Mouse (Mus musculus): ENCODE results near the gene Mbd4. TPM values are rescaled to one million over a fixed set of nuclear protein-coding genes. Genes with fewer than 3 reads are reported as not detected.
A peak's percentile ranks its signal among the peaks of the same experiment; 100 is the strongest.

The Mbd4 gene
- polyA plus RNA-seq, 1 experiment from 2014 or later, result 4.1 TPM

DNA sequence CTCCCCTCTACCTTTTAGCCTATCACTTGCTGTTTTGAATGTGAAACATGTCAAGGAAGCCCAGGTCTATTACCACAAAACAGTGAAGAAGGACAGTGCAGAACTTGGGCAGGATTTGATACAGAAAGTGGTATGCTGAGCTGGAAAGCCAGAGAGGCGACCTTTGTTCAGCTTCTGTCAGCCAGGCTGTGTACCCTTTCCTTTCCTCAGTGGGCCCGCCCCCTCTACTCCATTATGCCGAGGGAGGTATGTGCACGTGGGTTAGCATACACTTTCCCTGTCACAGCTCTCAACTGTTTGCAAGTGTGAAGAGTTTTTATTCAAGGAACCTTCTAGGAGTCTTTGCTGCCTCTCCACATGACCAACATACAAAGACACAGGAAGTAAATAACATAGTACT lies 6.1 kb upstream of the Mbd4 start:
- no peaks in the 10 kb centered on the region for H3K36me3 ChIP-seq (ENCODE audit: control insufficient read depth, insufficient read depth, low read length)
- WGBS, result 47% methylated on average over 4 of the region's 4 CpGs
- TF ChIP-seq EP300 (optimal IDR thresholded peaks at IDR 0.05) (no peak), CTCF (IDR thresholded peaks at IDR 0.05; ENCODE audit: low read depth) (no peak)
- H3K27ac ChIP-seq (replicated peaks), result peak overlapping the region; percentile 18; the same call in 1 of the 2 replicates
- DNase-seq (ENCODE audit: low spot score), result peak; percentile 38
- no peak overlapping the region for H3K4me2 ChIP-seq (replicated peaks; ENCODE audit: low read depth)
- no peak overlapping the region for H3K4me3 ChIP-seq (ENCODE audit: low read depth, low read length)
- no peaks in the 10 kb centered on the region for H3K27me3 ChIP-seq (ENCODE audit: control insufficient read depth, insufficient read depth, low read length)
- ATAC-seq (ENCODE audit: low FRiP score, low TSS enrichment), result no peak; the same call in 1 of the 2 replicates
- no peaks in the 10 kb centered on the region for H3K9me3 ChIP-seq (ENCODE audit: control insufficient read depth, low read length)
- peaks cover 10% of the 10 kb centered on the region for H3K4me1 ChIP-seq (replicated peaks; ENCODE audit: control insufficient read depth, insufficient read depth)
- no peak overlapping the region for H3K9ac ChIP-seq (ENCODE audit: low read length)

DNA sequence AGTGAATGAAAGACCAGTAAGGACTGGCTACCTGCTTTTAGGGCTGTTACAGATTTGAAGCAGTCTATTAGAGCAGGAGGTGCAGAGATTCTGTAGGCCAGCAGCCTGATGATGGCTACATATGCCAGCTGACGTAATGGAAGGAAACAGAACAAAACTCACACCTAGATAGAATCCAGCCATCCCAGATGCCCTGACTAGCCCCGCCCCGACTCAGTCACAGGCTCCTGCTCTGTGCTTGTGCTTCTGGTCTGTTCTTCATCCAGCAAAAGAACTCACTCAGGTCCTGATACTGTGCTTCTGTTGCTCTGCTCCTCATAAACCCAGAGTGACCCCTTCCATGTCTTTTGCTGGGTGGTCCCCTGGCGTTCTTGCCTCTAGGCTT lies 3.2 kb upstream of the Mbd4 start:
- TF ChIP-seq EP300 (optimal IDR thresholded peaks at IDR 0.05) (no peak), CTCF (IDR thresholded peaks at IDR 0.05; ENCODE audit: low read depth) (0 out of 2 replicates have a peak, but pooled peaks have one; percentile 7)
- H3K9me3 ChIP-seq (ENCODE audit: control insufficient read depth, low read length), result no peaks in the 10 kb centered on the region
- H3K27ac ChIP-seq (replicated peaks), result peak overlapping the region; percentile 58
- no peaks in the 10 kb centered on the region; the same call in 1 of the 2 replicates for H3K4me1 ChIP-seq (replicated peaks; ENCODE audit: control insufficient read depth, insufficient read depth)
- no peaks in the 10 kb centered on the region for H3K27me3 ChIP-seq (ENCODE audit: control insufficient read depth, insufficient read depth, low read length)
- no peak for ATAC-seq (ENCODE audit: low FRiP score, low TSS enrichment)
- H3K9ac ChIP-seq (ENCODE audit: low read length), result no peak overlapping the region
- no peak overlapping the region for H3K4me3 ChIP-seq (ENCODE audit: low read depth, low read length)
- no peak overlapping the region for H3K4me2 ChIP-seq (replicated peaks; ENCODE audit: low read depth)
- H3K36me3 ChIP-seq (ENCODE audit: control insufficient read depth, insufficient read depth, low read length), result no peaks in the 10 kb centered on the region
- 45% methylated on average over 4 of the region's 4 CpGs for WGBS
- DNase-seq (ENCODE audit: low spot score), result peak; percentile 27

DNA sequence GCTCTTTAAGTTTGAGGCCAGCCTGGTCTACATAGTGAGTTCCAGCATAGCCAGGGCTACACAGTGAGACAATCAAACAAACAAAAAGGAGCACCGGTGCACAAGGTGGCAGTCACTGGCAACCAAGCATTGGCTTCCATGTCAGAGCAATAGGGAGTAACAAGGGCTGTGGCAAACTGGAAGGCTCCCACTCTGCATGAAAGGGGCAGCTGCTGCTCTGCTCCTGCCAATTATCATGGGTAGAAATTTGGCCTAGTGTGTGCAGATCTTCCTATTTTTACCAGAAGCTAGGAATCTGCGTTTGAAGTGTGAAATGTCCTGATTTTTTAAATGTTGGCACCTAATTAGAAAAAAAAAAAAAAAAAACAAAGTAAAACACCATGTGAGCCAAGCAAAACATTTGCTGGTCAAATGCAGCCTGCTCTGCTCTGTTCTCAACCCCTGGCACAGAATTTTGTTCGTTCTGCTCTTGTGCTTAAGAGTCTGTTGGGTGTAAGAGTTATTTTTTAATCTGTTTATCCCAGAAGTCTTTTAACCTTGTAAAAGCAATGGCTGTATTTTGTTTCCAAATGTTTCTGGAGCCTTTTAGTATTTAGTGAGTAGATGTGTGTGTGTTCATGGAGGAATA lies 2.7 kb upstream of the Mbd4 start:
- Histone ChIP-seq H3K9me3 (ENCODE audit: control insufficient read depth, low read length) (no peaks in the 10 kb centered on the region), H3K36me3 (ENCODE audit: control insufficient read depth, insufficient read depth, low read length) (no peaks in the 10 kb centered on the region), H3K9ac (ENCODE audit: low read length) (no peak overlapping the region), H3K4me2 (replicated peaks; ENCODE audit: low read depth) (no peak overlapping the region), H3K4me1 (replicated peaks; ENCODE audit: control insufficient read depth, insufficient read depth) (no peaks in the 10 kb centered on the region; the same call in 1 of the 2 replicates), H3K27ac (replicated peaks) (peak overlapping the region; percentile 58), H3K27me3 (ENCODE audit: control insufficient read depth, insufficient read depth, low read length) (no peaks in the 10 kb centered on the region), H3K4me3 (ENCODE audit: low read depth, low read length) (no peak overlapping the region)
- 66% methylated on average over 3 of the region's 3 CpGs for WGBS
- TF ChIP-seq CTCF (IDR thresholded peaks at IDR 0.05; ENCODE audit: low read depth) (no peak), EP300 (optimal IDR thresholded peaks at IDR 0.05) (no peak)
- no peak for DNase-seq (ENCODE audit: low spot score)
- no peak for ATAC-seq (ENCODE audit: low FRiP score, low TSS enrichment)

DNA sequence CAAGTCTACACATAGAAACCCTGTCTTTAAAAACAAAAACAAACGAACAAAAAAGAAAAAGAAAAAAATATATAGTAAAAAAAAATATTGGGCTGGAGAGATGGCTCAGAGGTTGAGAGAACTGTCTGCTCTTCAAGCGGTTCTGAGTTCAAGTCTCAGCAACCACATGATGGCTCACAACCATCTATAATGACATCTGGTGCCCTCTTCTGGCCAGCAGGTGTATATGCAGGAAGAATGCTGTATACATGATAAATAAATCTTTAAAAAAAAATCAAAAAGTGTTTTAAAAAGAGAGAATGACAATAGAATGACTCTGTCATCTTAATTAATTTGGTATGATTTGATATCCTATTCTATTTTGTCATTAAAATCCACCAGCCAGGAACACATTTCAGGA lies 1.3 kb upstream of the Mbd4 start:
- H3K9ac ChIP-seq (ENCODE audit: low read length), result no peak overlapping the region
- no peaks in the 10 kb centered on the region for H3K9me3 ChIP-seq (ENCODE audit: control insufficient read depth, low read length)
- ATAC-seq (ENCODE audit: low FRiP score, low TSS enrichment), result no peak
- 66% methylated on average over 2 of the region's 2 CpGs for WGBS
- H3K4me3 ChIP-seq (ENCODE audit: low read depth, low read length), result no peak overlapping the region
- H3K4me2 ChIP-seq (replicated peaks; ENCODE audit: low read depth), result no peak overlapping the region
- H3K36me3 ChIP-seq (ENCODE audit: control insufficient read depth, insufficient read depth, low read length), result no peaks in the 10 kb centered on the region
- no peaks in the 10 kb centered on the region for H3K4me1 ChIP-seq (replicated peaks; ENCODE audit: control insufficient read depth, insufficient read depth)
- no peaks in the 10 kb centered on the region for H3K27me3 ChIP-seq (ENCODE audit: control insufficient read depth, insufficient read depth, low read length)
- TF ChIP-seq CTCF (IDR thresholded peaks at IDR 0.05; ENCODE audit: low read depth) (peak; percentile 71), EP300 (optimal IDR thresholded peaks at IDR 0.05) (no peak)
- no peak for DNase-seq (ENCODE audit: low spot score)
- no peak overlapping the region for H3K27ac ChIP-seq (replicated peaks)

DNA sequence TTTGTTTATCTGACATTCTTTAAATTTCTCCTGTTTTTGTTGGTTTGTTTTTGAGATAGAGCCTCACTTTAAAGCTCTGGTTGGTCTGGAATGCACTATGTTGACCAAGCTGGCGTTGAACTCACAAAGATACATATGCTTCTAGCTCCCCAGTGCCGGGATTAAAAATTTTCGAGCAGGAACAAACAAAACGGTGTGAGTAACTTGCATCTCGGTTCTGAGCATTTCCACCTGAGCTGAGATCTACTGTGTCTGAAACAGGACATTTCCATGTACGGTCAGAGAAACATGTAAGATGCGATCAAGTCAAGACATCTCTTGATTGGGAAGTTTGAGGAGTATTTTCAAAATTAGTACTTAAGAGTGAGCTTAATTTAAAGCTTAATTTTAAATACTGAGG lies 814 bp upstream of the Mbd4 start:
- ATAC-seq (ENCODE audit: low FRiP score, low TSS enrichment) (no peak), DNase-seq (ENCODE audit: low spot score) (no peak)
- Histone ChIP-seq H3K27ac (replicated peaks) (peak overlapping the region; percentile 85), H3K36me3 (ENCODE audit: control insufficient read depth, insufficient read depth, low read length) (no peaks in the 10 kb centered on the region), H3K4me1 (replicated peaks; ENCODE audit: control insufficient read depth, insufficient read depth) (no peaks in the 10 kb centered on the region), H3K4me3 (ENCODE audit: low read depth, low read length) (peak overlapping the region; percentile 57), H3K9ac (ENCODE audit: low read length) (peak overlapping the region; percentile 50; the same call in 1 of the 2 replicates), H3K27me3 (ENCODE audit: control insufficient read depth, insufficient read depth, low read length) (no peaks in the 10 kb centered on the region), H3K4me2 (replicated peaks; ENCODE audit: low read depth) (peak overlapping the region; percentile 60), H3K9me3 (ENCODE audit: control insufficient read depth, low read length) (no peaks in the 10 kb centered on the region)
- WGBS, result 27% methylated on average over 7 of the region's 7 CpGs
- TF ChIP-seq EP300 (optimal IDR thresholded peaks at IDR 0.05), result no peak
- TF ChIP-seq CTCF (IDR thresholded peaks at IDR 0.05; ENCODE audit: low read depth), result no peak

DNA sequence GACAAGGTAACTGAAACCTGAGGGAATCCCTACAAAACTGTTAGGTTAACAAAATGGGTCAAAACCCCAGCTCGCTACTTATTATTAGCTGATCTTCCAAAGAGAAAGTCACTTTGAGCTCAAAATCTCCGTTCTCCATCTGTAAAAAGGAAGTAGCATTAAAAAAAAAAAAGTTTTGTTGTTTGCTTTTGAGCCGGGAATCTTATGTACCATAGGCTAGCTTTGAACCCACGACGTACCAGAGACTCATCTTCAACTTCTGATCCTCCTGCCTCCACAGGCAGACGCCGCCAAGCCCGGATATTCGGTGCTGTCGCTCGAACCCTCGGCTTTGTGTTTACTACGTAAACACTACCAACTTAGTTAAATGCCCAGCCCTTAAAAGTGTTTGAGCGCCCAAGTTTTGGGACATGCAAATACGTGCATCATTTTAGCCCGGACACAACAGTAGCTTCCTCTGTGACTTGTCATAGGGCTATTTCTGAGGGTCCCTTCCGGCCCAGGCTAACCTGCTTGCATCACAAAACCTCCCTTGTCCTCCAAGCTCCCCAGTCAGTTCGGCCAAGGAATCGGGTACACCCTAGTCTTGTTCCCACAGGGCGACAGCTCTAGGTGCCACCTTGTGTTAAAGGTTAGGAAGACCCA lies 603 bp downstream of the Mbd4 start:
- no peak for DNase-seq (ENCODE audit: low spot score)
- Histone ChIP-seq H3K4me3 (ENCODE audit: low read depth, low read length) (peak overlapping the region; percentile 57), H3K27ac (replicated peaks) (peak overlapping the region; percentile 86), H3K9ac (ENCODE audit: low read length) (peak overlapping the region; percentile 61), H3K36me3 (ENCODE audit: control insufficient read depth, insufficient read depth, low read length) (no peaks in the 10 kb centered on the region), H3K9me3 (ENCODE audit: control insufficient read depth, low read length) (no peaks in the 10 kb centered on the region), H3K27me3 (ENCODE audit: control insufficient read depth, insufficient read depth, low read length) (no peaks in the 10 kb centered on the region), H3K4me2 (replicated peaks; ENCODE audit: low read depth) (peak overlapping the region; percentile 50), H3K4me1 (replicated peaks; ENCODE audit: control insufficient read depth, insufficient read depth) (no peaks in the 10 kb centered on the region)
- ATAC-seq (ENCODE audit: low FRiP score, low TSS enrichment), result no peak; the same call in 1 of the 2 replicates
- no peak for TF ChIP-seq CTCF (IDR thresholded peaks at IDR 0.05; ENCODE audit: low read depth)
- TF ChIP-seq EP300 (optimal IDR thresholded peaks at IDR 0.05), result no peak
- 4% methylated on average over 20 of the region's 20 CpGs for WGBS

Measured in stomach, postnatal 0 days (tissue).